Mouse (Mus musculus) heart, embryonic 13.5 days (tissue): ENCODE measurements around the gene S100a1. TPM values are rescaled to one million over a fixed set of nuclear protein-coding genes. Genes with fewer than 3 reads are reported as not detected.

ENCODE experiments used
- ATAC-seq: fragments of 200-750 bp; cut with Nextera tagmentation; 2 replicates; pipeline ENCODE4 v1.8.0; 2017; ENCODE audit warnings: moderate TSS enrichment; ENCODE audit not compliant: insufficient number of reproducible peaks, low FRiP score, low TSS enrichment; ENCODE audit errors: extremely low read depth
- H3K27ac ChIP-seq: fragments of 300-500 bp; sonication (generic); replicated peaks from 2 replicates; pipeline ENCODE4 v1.5.1; 2015; ENCODE audit warnings: moderate library complexity, mild to moderate bottlenecking, inconsistent platforms
- H3K27me3 ChIP-seq: fragments of 300-500 bp; sonication (generic); replicated peaks from 2 replicates; pipeline ENCODE4 v1.6.1; 2015; ENCODE audit warnings: mild to moderate bottlenecking, inconsistent platforms
- H3K36me3 ChIP-seq: fragments of 300-500 bp; sonication (generic); 2 replicates; pipeline ENCODE4 v1.6.1; 2015; ENCODE audit warnings: mild to moderate bottlenecking, inconsistent platforms
- H3K4me1 ChIP-seq: fragments of 300-500 bp; sonication (generic); 2 replicates; pipeline ENCODE4 v1.6.1; 2015; ENCODE audit warnings: inconsistent platforms
- H3K4me2 ChIP-seq: fragments of 300-500 bp; sonication (generic); 2 replicates; pipeline ENCODE4 v1.6.1; 2015; ENCODE audit warnings: inconsistent platforms, mild to moderate bottlenecking, moderate library complexity
- H3K4me3 ChIP-seq: fragments of 300-500 bp; sonication (generic); 2 replicates; pipeline ENCODE4 v1.5.1; 2015; ENCODE audit warnings: moderate library complexity, mild to moderate bottlenecking, inconsistent platforms
- H3K9ac ChIP-seq: fragments of 300-500 bp; sonication (generic); 2 replicates; pipeline ENCODE4 v1.6.1; 2015; ENCODE audit warnings: inconsistent platforms, mild to moderate bottlenecking, moderate library complexity
- H3K9me3 ChIP-seq: fragments of 300-500 bp; sonication (generic); 2 replicates; pipeline ENCODE4 v1.6.1; 2016; ENCODE audit warnings: inconsistent platforms
- WGBS: fragments of 180-500 bp; shearing (Covaris S2); methylation state at CpG from one replicate; pipeline ENCODE4 v1.1.7; 2015; ENCODE audit warnings: mixed read lengths; 5-methylcytosine and 5-hydroxymethylcytosine counted together
- polyA plus RNA-seq: library from polyadenylated mRNA; unstranded; fragments of >200 nt; fragmentation: Nextera tagmentation; extraction: Ambion mirVana; gene quantifications from 2 replicates; pipeline ENCODE4 v1.2.1, GENCODE M21; 2015

The S100a1 gene
- polyA plus RNA-seq, 1 experiment from 2014 or later: 203 TPM

DNA sequence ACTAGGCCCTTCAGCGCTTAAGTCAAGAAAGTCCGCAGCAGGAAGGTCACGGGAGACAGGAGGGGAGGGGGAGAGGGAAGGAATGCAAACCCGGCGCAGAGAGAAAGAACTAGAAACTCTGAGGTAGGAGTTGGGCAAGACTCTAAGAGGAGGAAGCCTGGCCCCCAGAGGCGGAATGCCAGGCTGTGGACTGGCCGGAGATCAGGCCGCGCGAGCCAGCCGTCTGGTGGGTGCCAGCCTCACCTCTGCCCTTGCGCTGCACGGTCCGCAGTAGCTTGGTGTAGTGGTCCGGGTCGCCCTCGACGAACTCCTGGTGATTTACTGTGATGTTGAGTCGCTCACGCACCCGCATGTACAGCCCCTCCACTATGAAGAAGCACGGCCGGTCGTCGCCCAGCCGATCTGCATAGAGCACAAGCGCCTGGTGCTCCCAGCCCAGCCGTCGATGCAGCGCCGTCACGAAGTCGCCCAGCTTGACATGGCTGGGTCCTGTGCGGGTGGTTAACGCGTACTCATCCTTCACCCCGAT, 49.6 kb downstream of the S100a1 start:
- Histone ChIP-seq H3K4me3 (peak overlapping the region; percentile 66), H3K4me1 (peaks cover 26% of the 10 kb centered on the region), H3K9ac (peak overlapping the region; percentile 82), H3K27me3 (peaks cover 43% of the 10 kb centered on the region), H3K27ac (0 out of 2 replicates have a peak overlapping the region, but pooled peaks have one; percentile 20), H3K4me2 (peak overlapping the region; percentile 97), H3K9me3 (no peaks in the 10 kb centered on the region), H3K36me3 (no peaks in the 10 kb centered on the region)
- ATAC-seq: no peak
- WGBS: 12% methylated on average over 37 of the region's 37 CpGs

DNA sequence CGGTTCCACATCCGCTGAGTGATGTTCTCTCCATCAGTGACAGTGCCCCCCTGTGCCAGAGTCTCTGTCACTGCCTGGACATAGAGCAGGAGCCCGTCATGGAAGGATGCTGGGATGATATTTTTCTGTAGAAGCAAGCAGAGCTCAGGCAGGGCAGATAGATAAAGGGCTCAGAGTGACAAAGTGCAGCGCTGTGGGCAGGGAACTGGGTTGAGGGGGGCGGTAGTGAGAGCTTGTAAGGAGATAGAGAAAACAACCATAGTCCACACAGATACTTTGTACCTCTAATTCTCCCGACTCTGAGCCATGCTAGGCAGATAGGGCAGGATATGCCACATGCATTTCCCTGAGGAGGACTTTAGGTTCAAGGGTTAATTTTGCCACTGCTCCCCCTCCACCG, 51.6 kb downstream of the S100a1 start:
- H3K36me3 ChIP-seq: no peaks in the 10 kb centered on the region
- H3K27ac ChIP-seq: no peak overlapping the region
- peaks cover 43% of the 10 kb centered on the region for H3K27me3 ChIP-seq
- H3K4me2 ChIP-seq: peak overlapping the region; percentile 97
- H3K4me3 ChIP-seq: peak overlapping the region; percentile 23
- H3K9me3 ChIP-seq: no peaks in the 10 kb centered on the region
- WGBS: 19% methylated on average over 7 of the region's 7 CpGs
- H3K9ac ChIP-seq: peak overlapping the region; percentile 62
- ATAC-seq: no peak
- H3K4me1 ChIP-seq: peaks cover 26% of the 10 kb centered on the region

DNA sequence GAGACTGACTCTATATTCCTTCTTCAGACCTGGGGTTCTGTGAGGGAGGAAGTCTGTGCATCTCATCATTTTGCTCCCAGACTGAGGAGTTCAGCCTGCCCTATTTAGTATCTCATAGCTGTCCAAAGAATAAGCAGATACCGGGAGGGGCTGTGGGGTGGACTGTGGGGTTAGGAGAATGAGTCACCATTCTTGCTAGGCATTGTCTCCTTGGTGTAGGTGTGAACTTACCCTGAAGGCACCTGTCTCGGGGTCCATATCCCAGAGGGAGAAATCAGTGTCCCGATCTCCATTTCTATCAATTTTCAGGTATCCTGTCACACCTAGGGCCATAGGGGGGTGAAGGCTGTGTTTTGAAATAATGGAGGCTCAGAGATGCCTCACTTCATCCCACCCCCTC, 52.3 kb downstream of the S100a1 start:
- H3K4me3 ChIP-seq: no peak overlapping the region
- ATAC-seq: no peak
- WGBS: 79% methylated on average over 3 of the region's 3 CpGs
- no peak overlapping the region for H3K27ac ChIP-seq
- H3K36me3 ChIP-seq: no peaks in the 10 kb centered on the region
- H3K9ac ChIP-seq: no peak overlapping the region
- no peak overlapping the region for H3K4me2 ChIP-seq
- H3K9me3 ChIP-seq: no peaks in the 10 kb centered on the region
- peaks cover 43% of the 10 kb centered on the region for H3K27me3 ChIP-seq
- H3K4me1 ChIP-seq: peaks cover 26% of the 10 kb centered on the region

Other genes starting within 250 kb of the S100a1 start
- gene Dennd4b, start 249.2 kb downstream of the S100a1 start, polyA plus RNA-seq: 5.5 and 5.7 TPM in 2 replicates
- gene Gatad2b, start 221.2 kb downstream of the S100a1 start, polyA plus RNA-seq: 7.9 and 9.3 TPM in 2 replicates
- 5.5 and 7.2 TPM in 2 replicates for gene Slc27a3, start 124.5 kb downstream of the S100a1 start, polyA plus RNA-seq
- gene Ints3, start 80.8 kb downstream of the S100a1 start, polyA plus RNA-seq: 17.5 and 19.8 TPM in 2 replicates
- 9.7 and 11.4 TPM in 2 replicates for gene Npr1, start 48.5 kb downstream of the S100a1 start, polyA plus RNA-seq
- 116 and 125 TPM in 2 replicates for gene Ilf2, start 38.3 kb downstream of the S100a1 start, polyA plus RNA-seq
- 72.8 and 74.7 TPM in 2 replicates for gene Snapin, start 23.4 kb downstream of the S100a1 start, polyA plus RNA-seq
- 92.0 and 98.5 TPM in 2 replicates for gene Chtop, start 4.9 kb downstream of the S100a1 start, polyA plus RNA-seq
- 70.4 and 73.4 TPM in 2 replicates for gene S100a13, start within 50 bp of the S100a1 start, polyA plus RNA-seq
- gene S100a14, start 12.5 kb upstream of the S100a1 start, polyA plus RNA-seq: 0.17 and 0.28 TPM in 2 replicates
- gene S100a16, start 22.9 kb upstream of the S100a1 start, polyA plus RNA-seq: 62.7 and 65.2 TPM in 2 replicates
- 0.27 and 0.32 TPM in 2 replicates for gene S100a3, start 46.2 kb upstream of the S100a1 start, polyA plus RNA-seq
- gene S100a2, start 75.9 kb upstream of the S100a1 start, polyA plus RNA-seq: not detected in 2 replicates
- not detected in 2 replicates for gene Gm42674, start 87.5 kb upstream of the S100a1 start, polyA plus RNA-seq
- 2.4 and 3.1 TPM in 2 replicates for gene S100a4, start 89.4 kb upstream of the S100a1 start, polyA plus RNA-seq
- gene S100a5, start 94.1 kb upstream of the S100a1 start, polyA plus RNA-seq: not detected in 2 replicates
- gene S100a6, start 98.5 kb upstream of the S100a1 start, polyA plus RNA-seq: 38.1 and 38.2 TPM in 2 replicates
- gene S100a7a, start 139.6 kb upstream of the S100a1 start, polyA plus RNA-seq: not detected in 2 replicates
- 10.4 and 15.2 TPM in 2 replicates for gene S100a8, start 154.6 kb upstream of the S100a1 start, polyA plus RNA-seq
- 5.2 and 10.9 TPM in 2 replicates for gene S100a9, start 181.3 kb upstream of the S100a1 start, polyA plus RNA-seq
- not detected in 2 replicates for gene Pglyrp4, start 212.5 kb upstream of the S100a1 start, polyA plus RNA-seq